Mouse (Mus musculus): ENCODE measurements around the gene Golt1a.

DNA sequence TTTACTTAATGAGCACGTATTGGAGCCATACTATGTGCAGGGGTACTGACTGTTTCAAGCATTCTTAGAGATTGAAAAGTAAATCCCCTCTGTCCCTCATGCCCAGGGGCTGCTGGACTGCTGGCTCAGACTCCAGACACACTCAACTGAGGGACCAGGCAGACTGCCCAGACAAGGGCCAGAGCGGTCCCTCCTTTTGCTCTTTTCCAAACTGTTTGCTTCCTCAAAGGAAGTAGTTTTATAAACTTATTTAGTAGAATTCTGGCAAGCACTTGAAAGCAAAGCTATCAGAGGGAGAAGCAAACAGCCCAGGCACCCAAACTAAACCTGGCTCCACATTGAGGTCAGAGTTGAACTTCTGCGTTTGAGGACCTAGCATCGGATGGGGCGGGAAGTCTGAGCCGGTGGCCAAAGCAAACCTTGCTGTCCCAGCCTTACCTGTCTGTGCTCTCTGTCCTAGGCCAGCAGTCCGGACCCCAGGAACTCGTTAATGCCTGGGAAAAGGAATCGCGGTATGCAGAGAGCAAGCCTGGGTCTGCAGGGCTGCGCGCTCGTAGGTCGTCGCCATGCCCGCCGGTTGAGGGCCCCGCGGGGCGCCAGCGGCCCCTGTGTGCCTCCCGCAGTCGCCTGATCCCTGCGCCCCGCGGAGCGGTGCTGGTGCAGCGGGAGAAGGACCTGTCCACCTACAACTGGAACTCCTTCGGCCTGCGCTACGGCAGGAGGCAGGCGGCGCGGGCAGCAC lies 19.5 kb downstream of the Golt1a start:
- TF ChIP-seq CTCF (IDR thresholded peaks at IDR 0.05; ENCODE audit: control insufficient read depth, insufficient read depth, insufficient read length) (no peak), USF1 (IDR thresholded peaks at IDR 0.05; ENCODE audit: low read depth) (no peak), MAX (IDR thresholded peaks at IDR 0.05) (no peak), MYOG (IDR thresholded peaks at IDR 0.05; ENCODE audit: control insufficient read depth, extremely low read depth, insufficient read length) (no peak)
